Mouse (Mus musculus) hematopoietic stem cell, adult 5-6 weeks (primary cell): ENCODE measurements around the gene Tspan31. TPM values are rescaled to one million over a fixed set of nuclear protein-coding genes. Genes with fewer than 3 reads are reported as not detected.

Experiments used
- ATAC-seq, 2 experiments: fragments of 125-278 bp in 1 of 2; replicated peaks in 1 of 2; 2 replicates each; pipeline ENCODE4 v1.8.0; 2016 to 2017; ENCODE audit warnings: inconsistent platforms in 2 of 2, mild to moderate bottlenecking in 2 of 2, moderate number of reproducible peaks in 2 of 2, low read depth in 1 of 2, moderate TSS enrichment in 1 of 2; ENCODE audit not compliant: low FRiP score in 2 of 2, poor library complexity in 2 of 2, severe bottlenecking in 2 of 2, insufficient read depth in 1 of 2, low TSS enrichment in 1 of 2
- total RNA-seq: library from RNA; stranded (forward); fragments of 172-1452, 232-1000 nt; gene quantifications from 2 replicates; pipeline ENCODE4 v1.2.3, GENCODE M21; 2017

Tspan31 gene
- total RNA-seq, 1 experiment from 2014 or later, result 54.5 TPM

GRCm38 (mm10) chr10:127058161-127058560 lies 11.9 kb downstream of the Tspan31 start:
- peak; percentile 71 to 76 for ATAC-seq

- no peak for ATAC-seq
Observed at GRCm38 (mm10) chr10:127056490-127056889, 13.6 kb downstream of the Tspan31 start.

- no peak for ATAC-seq
Observed at GRCm38 (mm10) chr10:127055406-127055805, 14.7 kb downstream of the Tspan31 start.

GRCm38 (mm10) chr10:127054646-127055045 lies 15.4 kb downstream of the Tspan31 start:
- no peak for ATAC-seq

GRCm38 (mm10) chr10:127050119-127050474 lies 20.0 kb downstream of the Tspan31 start:
- peak; percentile 6 to 22; a peak in 2 of 4 replicates for ATAC-seq

GRCm38 (mm10) chr10:127049395-127050118 lies 20.5 kb downstream of the Tspan31 start:
- peak; percentile 14 to 20; a peak in 2 of 4 replicates for ATAC-seq

GRCm38 (mm10) chr10:127048608-127049394 lies 21.3 kb downstream of the Tspan31 start:
- peak in 1 of 2 experiments; percentile 11; a peak in 1 of 4 replicates for ATAC-seq

GRCm38 (mm10) chr10:127047954-127048353 lies 22.1 kb downstream of the Tspan31 start, which contains the start of gene Cyp27b1:
TSS of gene Cyp27b1 (plus strand) at chr10:127048250.
- no peak for ATAC-seq

- no peak for ATAC-seq
Observed at GRCm38 (mm10) chr10:127043187-127043586, 26.9 kb downstream of the Tspan31 start.

- no peak for ATAC-seq
Observed at GRCm38 (mm10) chr10:127042468-127043115, 27.5 kb downstream of the Tspan31 start.

GRCm38 (mm10) chr10:127041774-127042338 lies 28.2 kb downstream of the Tspan31 start:
- peak; percentile 43 to 81 for ATAC-seq

GRCm38 (mm10) chr10:127041274-127041766 lies 28.7 kb downstream of the Tspan31 start, which contains the start of the genes Mettl1 and Eef1akmt3:
TSS of gene Mettl1 (plus strand) at chr10:127041414.
TSS of gene Eef1akmt3 (minus strand) at chr10:127041513.
- ATAC-seq, result peak; percentile 22 to 26; a peak in 1 of 4 replicates

GRCm38 (mm10) chr10:127040569-127041214 lies 29.4 kb downstream of the Tspan31 start:
- ATAC-seq, result peak in 1 of 2 experiments; percentile 5; a peak in 2 of 4 replicates

- ATAC-seq, result no peak
Observed at GRCm38 (mm10) chr10:127037641-127038040, 32.4 kb downstream of the Tspan31 start.

- no peak for ATAC-seq
Observed at GRCm38 (mm10) chr10:127036273-127036672, 33.8 kb downstream of the Tspan31 start.

GRCm38 (mm10) chr10:127033301-127033741 lies 36.7 kb downstream of the Tspan31 start:
- ATAC-seq, result no peak
